Mouse (Mus musculus): ENCODE results near the gene Apold1. TPM values are rescaled to one million over a fixed set of nuclear protein-coding genes. Genes with fewer than 3 reads are reported as not detected.

Gene Apold1
- 0.05 TPM for polyA plus RNA-seq (2012; fragmentation: generic; extraction: Trizol)
- long read RNA-seq, experiment 1, result 0 reads
- long read RNA-seq, experiment 2, result 0 reads

DNA sequence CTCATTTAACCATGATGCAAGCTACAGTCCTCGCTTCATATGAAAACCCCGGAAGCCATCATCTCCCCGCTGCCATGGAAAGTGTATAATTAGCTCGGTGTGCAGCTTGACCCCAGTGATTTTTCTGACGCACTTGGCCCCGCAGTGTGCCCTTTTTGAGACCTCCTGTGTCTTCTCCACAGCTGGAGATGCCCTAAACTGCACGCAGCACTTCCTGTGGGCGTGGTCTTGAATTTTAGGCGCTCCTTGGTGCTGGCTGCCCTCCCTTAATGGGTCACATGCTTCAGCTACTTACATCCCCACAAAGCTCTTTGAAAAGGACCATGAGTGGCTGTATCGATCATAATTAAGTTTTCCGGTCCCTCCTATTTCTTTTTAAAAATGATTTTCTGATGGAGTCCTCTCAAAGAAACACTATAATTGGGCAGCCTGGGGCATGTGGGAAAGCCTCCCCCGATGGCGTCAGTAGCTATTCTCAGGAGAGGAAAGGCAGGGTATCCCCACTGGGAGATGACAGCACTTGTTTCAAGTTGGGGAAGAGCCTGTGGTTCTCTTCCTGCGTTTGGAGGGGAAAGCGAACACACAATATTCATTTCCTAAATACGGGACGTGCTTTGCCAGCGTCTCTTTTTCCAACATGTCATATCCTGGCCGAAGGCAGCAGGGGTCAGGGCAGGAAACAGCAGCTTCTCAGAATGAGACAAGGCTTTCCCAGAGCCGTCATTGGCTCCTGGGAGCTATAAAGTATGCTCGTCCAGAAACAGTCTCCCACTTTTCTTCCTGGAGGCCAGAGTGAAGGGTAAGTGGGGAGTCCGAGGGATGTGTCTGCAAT, at the start of gene Apold1:
TSS of gene Apold1 (plus strand) at position 488 of the 832 bp plus-strand sequence.
- Histone ChIP-seq H3K4me3 (ENCODE audit: insufficient read depth, poor library complexity, severe bottlenecking) (no peak within 1 kb of the TSS), H3K79me2 (ENCODE audit: control insufficient read depth, insufficient read depth) (no peaks in the 10 kb centered on the region)
- no peak for TF ChIP-seq MYOD1 (IDR thresholded peaks at IDR 0.05; ENCODE audit: control insufficient read depth, insufficient read length, low read depth)
- TF ChIP-seq CTCF (IDR thresholded peaks at IDR 0.05; ENCODE audit: control insufficient read depth, insufficient read depth, insufficient read length), result no peak
- TF ChIP-seq CEBPB (IDR thresholded peaks at IDR 0.05; ENCODE audit: low read depth), result no peak
- no peak for TF ChIP-seq FOSL1 (IDR thresholded peaks at IDR 0.05; ENCODE audit: insufficient read depth, low read length, poor library complexity, severe bottlenecking)
- TF ChIP-seq MAX (IDR thresholded peaks at IDR 0.05), result no peak
- TF ChIP-seq USF1 (IDR thresholded peaks at IDR 0.05; ENCODE audit: low read depth), result no peak
- TF ChIP-seq MYOG (IDR thresholded peaks at IDR 0.05; ENCODE audit: control insufficient read depth, extremely low read depth, insufficient read length), result no peak

DNA sequence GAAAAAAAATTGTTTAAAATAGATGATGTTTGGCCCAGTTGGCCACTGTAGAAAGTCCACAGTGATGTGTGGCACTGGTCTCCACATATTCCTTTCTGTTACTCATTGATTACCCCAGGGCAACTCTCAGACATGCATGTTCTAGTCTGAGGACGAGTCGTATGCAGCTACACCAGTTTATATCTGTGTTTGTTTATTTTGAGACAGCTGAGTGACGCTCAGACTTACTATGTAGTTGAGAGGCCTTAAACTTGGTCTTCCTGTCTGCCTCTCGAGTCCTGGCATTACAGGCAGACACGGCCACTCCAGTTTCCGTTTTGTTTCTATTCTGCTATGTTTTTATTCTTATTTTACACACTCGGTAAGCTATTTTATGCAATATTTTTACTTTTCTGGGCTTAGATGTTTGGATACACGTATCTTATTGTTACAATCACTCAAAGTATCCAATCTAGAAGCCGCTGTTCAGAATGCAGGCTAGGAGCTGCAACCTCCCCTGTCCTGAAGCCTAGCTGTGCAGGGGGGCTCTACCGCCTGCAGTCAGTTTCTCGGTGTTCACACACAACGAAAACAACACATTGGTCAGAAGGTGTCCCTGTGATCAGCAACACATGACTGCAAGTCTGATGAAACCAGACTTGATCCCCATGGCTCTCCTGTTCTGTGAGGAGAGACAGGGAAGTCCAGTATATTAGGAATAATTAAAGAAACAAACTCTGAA, 48.9 kb upstream of the Apold1 start:
- TF ChIP-seq MAX (IDR thresholded peaks at IDR 0.05), result no peak
- peak overlapping the region; percentile 32 for H3ac ChIP-seq (ENCODE audit: control insufficient read depth, insufficient read length, low read depth)
- no peak overlapping the region for H3K4me3 ChIP-seq (ENCODE audit: insufficient read depth, poor library complexity, severe bottlenecking)
- no peaks in the 10 kb centered on the region for H3K27me3 ChIP-seq (ENCODE audit: control insufficient read depth, insufficient read depth, insufficient read length)
- H3K79me2 ChIP-seq (ENCODE audit: control insufficient read depth, insufficient read depth), result peaks cover 78% of the 10 kb centered on the region
- peaks cover 11% of the 10 kb centered on the region for H3K36me3 ChIP-seq (ENCODE audit: control insufficient read depth, insufficient read depth)
- peaks cover 50% of the 10 kb centered on the region for H3K79me3 ChIP-seq (ENCODE audit: low read depth)

More for the DNA sequence above, at the start of gene Apold1:
- Histone ChIP-seq H3K27me3 (ENCODE audit: control insufficient read depth, insufficient read depth, insufficient read length) (no peaks in the 10 kb centered on the region), H3K79me3 (ENCODE audit: low read depth) (no peaks in the 10 kb centered on the region), H3K36me3 (ENCODE audit: control insufficient read depth, insufficient read depth) (no peaks in the 10 kb centered on the region), H3ac (ENCODE audit: control insufficient read depth, insufficient read length, low read depth) (no peak within 1 kb of the TSS)

DNA sequence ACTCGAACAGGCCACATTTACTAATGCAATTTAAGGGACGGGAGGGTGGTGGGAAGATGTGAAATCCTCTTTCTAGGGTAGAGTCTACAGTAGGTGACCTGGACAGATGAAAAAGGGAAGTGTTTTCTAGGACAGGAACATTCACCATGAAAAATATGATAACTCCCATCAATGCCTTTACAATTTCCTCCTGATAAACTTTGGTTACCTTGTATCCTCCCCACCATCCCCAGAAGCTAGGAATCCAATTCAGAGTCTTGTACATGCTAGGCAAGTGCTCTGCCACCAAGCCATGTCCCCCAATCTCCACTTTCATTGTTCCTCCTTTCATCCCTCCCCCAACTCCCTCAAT, 48.3 kb upstream of the Apold1 start:
- Histone ChIP-seq H3K27me3 (ENCODE audit: control insufficient read depth, insufficient read depth, insufficient read length) (no peaks in the 10 kb centered on the region), H3ac (ENCODE audit: control insufficient read depth, insufficient read length, low read depth) (no peak overlapping the region), H3K79me2 (ENCODE audit: control insufficient read depth, insufficient read depth) (peaks cover 80% of the 10 kb centered on the region), H3K36me3 (ENCODE audit: control insufficient read depth, insufficient read depth) (peaks cover 11% of the 10 kb centered on the region), H3K4me3 (ENCODE audit: insufficient read depth, poor library complexity, severe bottlenecking) (no peak overlapping the region), H3K79me3 (ENCODE audit: low read depth) (peaks cover 50% of the 10 kb centered on the region)
- TF ChIP-seq FOSL1 (IDR thresholded peaks at IDR 0.05; ENCODE audit: insufficient read depth, low read length, poor library complexity, severe bottlenecking) (no peak), MYOD1 (IDR thresholded peaks at IDR 0.05; ENCODE audit: control insufficient read depth, insufficient read length, low read depth) (no peak), CTCF (IDR thresholded peaks at IDR 0.05; ENCODE audit: control insufficient read depth, insufficient read depth, insufficient read length) (no peak), MAX (IDR thresholded peaks at IDR 0.05) (no peak), CEBPB (IDR thresholded peaks at IDR 0.05; ENCODE audit: low read depth) (no peak)

DNA sequence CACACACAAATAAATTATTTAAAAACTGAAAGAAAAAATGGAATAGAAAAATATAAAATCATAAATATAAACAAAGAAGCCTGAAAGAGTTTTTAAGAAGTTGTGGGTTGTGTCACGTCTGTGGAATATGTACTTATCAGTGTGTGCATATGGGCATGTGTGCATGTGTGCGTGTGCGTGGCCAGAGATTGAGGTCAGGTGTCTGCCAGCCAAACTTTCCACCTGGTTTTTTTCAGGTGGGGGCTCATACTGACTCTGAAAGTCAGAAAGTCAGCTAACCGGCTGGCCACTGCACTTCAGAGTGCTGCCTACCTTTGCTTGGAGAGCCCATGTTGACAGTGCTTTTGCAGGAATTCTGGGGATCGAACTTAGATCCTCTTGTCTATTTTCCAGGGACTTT, 47.2 kb upstream of the Apold1 start:
- peaks cover 52% of the 10 kb centered on the region for H3K79me3 ChIP-seq (ENCODE audit: low read depth)
- peaks cover 89% of the 10 kb centered on the region for H3K79me2 ChIP-seq (ENCODE audit: control insufficient read depth, insufficient read depth)
- H3ac ChIP-seq (ENCODE audit: control insufficient read depth, insufficient read length, low read depth), result no peak overlapping the region
- H3K36me3 ChIP-seq (ENCODE audit: control insufficient read depth, insufficient read depth), result peaks cover 11% of the 10 kb centered on the region
- no peak overlapping the region for H3K4me3 ChIP-seq (ENCODE audit: insufficient read depth, poor library complexity, severe bottlenecking)
- no peaks in the 10 kb centered on the region for H3K27me3 ChIP-seq (ENCODE audit: control insufficient read depth, insufficient read depth, insufficient read length)
- no peak for TF ChIP-seq MAX (IDR thresholded peaks at IDR 0.05)
- no peak for TF ChIP-seq USF1 (IDR thresholded peaks at IDR 0.05; ENCODE audit: low read depth)
- TF ChIP-seq FOSL1 (IDR thresholded peaks at IDR 0.05; ENCODE audit: insufficient read depth, low read length, poor library complexity, severe bottlenecking), result no peak
- no peak for TF ChIP-seq CEBPB (IDR thresholded peaks at IDR 0.05; ENCODE audit: low read depth)
- TF ChIP-seq MYOG (IDR thresholded peaks at IDR 0.05; ENCODE audit: control insufficient read depth, extremely low read depth, insufficient read length), result no peak
- no peak for TF ChIP-seq MYOD1 (IDR thresholded peaks at IDR 0.05; ENCODE audit: control insufficient read depth, insufficient read length, low read depth)
- no peak for TF ChIP-seq CTCF (IDR thresholded peaks at IDR 0.05; ENCODE audit: control insufficient read depth, insufficient read depth, insufficient read length)

DNA sequence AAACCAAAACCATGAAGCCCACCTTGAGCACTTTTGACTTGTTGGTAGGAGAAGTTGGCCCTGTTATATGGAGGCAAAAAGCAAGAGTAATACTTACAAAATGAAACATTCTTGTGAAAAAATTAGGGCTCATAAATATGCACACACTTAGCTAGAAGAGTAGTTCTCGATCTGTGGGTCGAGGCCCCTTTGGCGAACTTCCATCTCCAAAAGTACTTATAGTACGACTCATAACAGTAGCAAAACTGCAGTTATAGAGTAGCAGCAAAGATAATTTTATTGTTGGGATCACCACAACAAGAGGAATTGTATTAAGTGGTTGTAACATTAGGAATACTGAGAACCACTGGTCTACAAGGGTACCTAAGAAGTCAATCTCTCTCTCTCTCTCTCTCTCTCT, 41.7 kb upstream of the Apold1 start:
- H3K36me3 ChIP-seq (ENCODE audit: control insufficient read depth, insufficient read depth), result peaks cover 16% of the 10 kb centered on the region
- TF ChIP-seq USF1 (IDR thresholded peaks at IDR 0.05; ENCODE audit: low read depth) (no peak), MYOD1 (IDR thresholded peaks at IDR 0.05; ENCODE audit: control insufficient read depth, insufficient read length, low read depth) (no peak), MAX (IDR thresholded peaks at IDR 0.05) (no peak), MYOG (IDR thresholded peaks at IDR 0.05; ENCODE audit: control insufficient read depth, extremely low read depth, insufficient read length) (no peak), FOSL1 (IDR thresholded peaks at IDR 0.05; ENCODE audit: insufficient read depth, low read length, poor library complexity, severe bottlenecking) (no peak), CTCF (IDR thresholded peaks at IDR 0.05; ENCODE audit: control insufficient read depth, insufficient read depth, insufficient read length) (no peak)
- peaks cover 79% of the 10 kb centered on the region for H3K79me2 ChIP-seq (ENCODE audit: control insufficient read depth, insufficient read depth)
- H3ac ChIP-seq (ENCODE audit: control insufficient read depth, insufficient read length, low read depth), result no peak overlapping the region
- peaks cover 30% of the 10 kb centered on the region for H3K79me3 ChIP-seq (ENCODE audit: low read depth)
- no peaks in the 10 kb centered on the region for H3K27me3 ChIP-seq (ENCODE audit: control insufficient read depth, insufficient read depth, insufficient read length)
- H3K4me3 ChIP-seq (ENCODE audit: insufficient read depth, poor library complexity, severe bottlenecking), result no peak overlapping the region

All from C2C12 (cell line).